Mouse (Mus musculus) limb, embryonic 15.5 days (tissue): Measurements from ENCODE around the gene Mbtd1. TPM values are rescaled to one million over a fixed set of nuclear protein-coding genes. Genes with fewer than 3 reads are reported as not detected.

Experiments used
- ATAC-seq: fragments of 200-750 bp; cut with Nextera tagmentation; 2 replicates; pipeline ENCODE4 v1.8.0; 2017; ENCODE audit warnings: low read depth, moderate TSS enrichment; ENCODE audit not compliant: insufficient number of reproducible peaks, low FRiP score, low TSS enrichment
- H3K27ac ChIP-seq: fragments of 300-500 bp; sonication (generic); 2 replicates; pipeline ENCODE4 v1.5.1; 2015; ENCODE audit warnings: moderate library complexity, mild to moderate bottlenecking, inconsistent platforms
- H3K27me3 ChIP-seq: fragments of 300-500 bp; sonication (generic); 2 replicates; pipeline ENCODE4 v1.6.1; 2015; ENCODE audit warnings: inconsistent platforms
- H3K36me3 ChIP-seq: fragments of 300-500 bp; sonication (generic); 2 replicates; pipeline ENCODE4 v1.6.1; 2015; ENCODE audit warnings: inconsistent platforms
- H3K4me1 ChIP-seq: fragments of 300-500 bp; sonication (generic); 2 replicates; pipeline ENCODE4 v1.6.1; 2015; ENCODE audit warnings: inconsistent platforms
- H3K4me2 ChIP-seq: fragments of 300-500 bp; sonication (generic); 2 replicates; pipeline ENCODE4 v1.6.1; 2015; ENCODE audit warnings: mild to moderate bottlenecking, inconsistent platforms
- H3K4me3 ChIP-seq: fragments of 300-500 bp; sonication (generic); 2 replicates; pipeline ENCODE4 v1.5.1; 2015; ENCODE audit warnings: mild to moderate bottlenecking, inconsistent platforms
- H3K9ac ChIP-seq: fragments of 300-500 bp; sonication (generic); 2 replicates; pipeline ENCODE4 v1.6.1; 2015; ENCODE audit warnings: inconsistent platforms
- H3K9me3 ChIP-seq: fragments of 300-500 bp; sonication (generic); 2 replicates; pipeline ENCODE4 v1.6.1; 2016; ENCODE audit warnings: inconsistent platforms
- WGBS: fragments of 180-500 bp; shearing (Covaris S2); methylation state at CpG from one replicate; pipeline ENCODE4 v1.1.7; 2015; 5-methylcytosine and 5-hydroxymethylcytosine counted together
- polyA plus RNA-seq: library from polyadenylated mRNA; unstranded; fragments of >200 nt; fragmentation: Nextera tagmentation; extraction: Ambion mirVana; gene quantifications from 2 replicates; pipeline ENCODE4 v1.2.1, GENCODE M21; 2015

Gene Mbtd1
- 20.3 and 32.4 TPM in 2 replicates for polyA plus RNA-seq

GRCm38 (mm10) chr11:93885572-93886410, at the start of gene Mbtd1, which contains the start of gene Utp18:
Gene Mbtd1, plus strand, starts transcription at chr11:93885852.
Gene Utp18, minus strand, starts transcription at chr11:93885766.
- Histone ChIP-seq H3K4me2 (peak within 1 kb of the TSS; percentile 86), H3K4me1 (peaks cover 23% of the 10 kb centered on the region), H3K27me3 (no peaks in the 10 kb centered on the region), H3K4me3 (peak within 1 kb of the TSS; percentile 90), H3K9me3 (no peaks in the 10 kb centered on the region), H3K36me3 (peaks cover 7% of the 10 kb centered on the region), H3K27ac (peak within 1 kb of the TSS; percentile 97), H3K9ac (peak within 1 kb of the TSS; percentile 92)
- ATAC-seq, result peak; percentile 97
- WGBS, result under 1% methylated on average over 76 of the region's 83 CpGs

DNA sequence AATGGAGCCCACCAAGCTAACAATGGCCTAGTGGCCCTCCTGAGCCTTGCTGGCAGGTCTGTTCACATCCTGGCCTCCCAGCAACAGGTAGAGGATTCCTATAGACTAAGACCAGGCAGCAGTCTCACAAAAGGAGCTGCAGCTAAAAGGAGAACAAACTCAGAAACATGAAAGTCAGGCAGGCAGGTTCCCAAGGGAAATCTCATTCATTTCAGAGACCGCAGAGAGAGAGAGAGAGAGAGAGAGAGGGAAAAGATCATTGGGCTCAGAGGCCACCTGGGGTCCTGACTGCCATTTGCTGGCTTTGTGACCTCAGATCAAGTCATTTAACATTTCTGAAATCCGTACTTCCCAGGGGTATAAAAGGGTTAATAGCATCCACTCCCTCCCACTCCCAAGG, 38.3 kb upstream of the Mbtd1 start:
- no peak overlapping the region for H3K27ac ChIP-seq
- no peaks in the 10 kb centered on the region for H3K4me1 ChIP-seq
- H3K9me3 ChIP-seq, result no peaks in the 10 kb centered on the region
- ATAC-seq, result no peak
- no peak overlapping the region for H3K9ac ChIP-seq
- H3K4me2 ChIP-seq, result no peak overlapping the region
- no peaks in the 10 kb centered on the region for H3K36me3 ChIP-seq
- 38% methylated on average over 2 of the region's 2 CpGs for WGBS
- no peak overlapping the region for H3K4me3 ChIP-seq
- H3K27me3 ChIP-seq, result no peaks in the 10 kb centered on the region

DNA sequence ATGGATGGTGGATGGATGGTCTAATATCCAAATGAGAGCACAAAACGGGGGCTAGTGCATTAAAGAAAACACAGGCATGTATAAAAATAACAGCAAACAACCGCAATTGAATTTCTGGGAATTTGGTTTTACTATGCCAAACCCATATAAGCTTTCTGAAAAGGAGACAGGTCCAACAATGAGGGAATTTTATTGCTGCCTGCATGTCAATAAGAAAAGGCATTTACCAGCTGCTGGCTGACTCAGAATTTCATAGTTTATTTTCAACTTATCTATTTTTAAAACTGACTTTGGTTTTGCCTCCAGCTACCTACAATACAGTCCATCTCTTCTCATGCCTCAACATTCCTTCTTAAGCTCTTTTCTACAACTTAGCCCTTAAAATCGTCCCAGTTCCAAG, 33.1 kb upstream of the Mbtd1 start:
- Histone ChIP-seq H3K27me3 (no peaks in the 10 kb centered on the region), H3K27ac (no peak overlapping the region), H3K4me2 (no peak overlapping the region), H3K4me3 (no peak overlapping the region), H3K4me1 (0 out of 2 replicates have a peak, but pooled peaks cover 2% of the 10 kb centered on the region), H3K9me3 (no peaks in the 10 kb centered on the region), H3K36me3 (no peaks in the 10 kb centered on the region), H3K9ac (no peak overlapping the region)
- ATAC-seq, result no peak
- WGBS, result 59% methylated on average over 3 of the region's 3 CpGs

DNA sequence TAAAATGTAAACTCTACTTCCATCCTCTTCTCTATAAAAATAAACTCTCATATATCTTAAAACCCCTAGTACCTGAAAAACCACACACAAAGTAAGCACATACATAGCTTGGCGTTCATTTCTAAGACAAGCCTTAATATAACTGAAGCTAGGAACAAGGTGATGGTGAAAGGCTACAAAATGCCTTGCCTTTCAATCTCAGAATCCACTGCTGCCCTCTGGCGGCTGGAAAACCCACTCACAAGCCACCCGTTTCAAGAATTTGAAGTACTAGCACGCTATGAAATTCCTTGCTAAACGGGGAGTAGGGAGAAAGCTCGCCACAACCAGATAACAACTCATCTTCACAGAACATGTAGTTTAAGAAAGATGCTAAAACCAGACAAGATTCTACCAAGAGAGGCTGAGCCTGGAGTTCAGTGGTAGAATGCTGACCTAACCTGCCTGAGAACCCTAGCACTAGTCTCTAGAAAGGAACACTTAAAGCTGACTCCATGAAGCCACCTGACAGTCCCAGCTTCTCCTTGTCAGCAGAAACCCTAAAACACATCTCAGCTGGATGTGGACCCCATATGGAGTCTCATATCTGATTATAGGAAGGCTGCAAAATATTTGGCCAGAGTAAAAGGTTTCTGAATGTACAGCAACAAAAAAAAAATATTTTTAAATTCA, 29.2 kb upstream of the Mbtd1 start:
- Histone ChIP-seq H3K9me3 (no peaks in the 10 kb centered on the region), H3K4me2 (no peak overlapping the region), H3K9ac (no peak overlapping the region), H3K27me3 (no peaks in the 10 kb centered on the region), H3K4me1 (0 out of 2 replicates have a peak, but pooled peaks cover 2% of the 10 kb centered on the region), H3K27ac (no peak overlapping the region), H3K4me3 (no peak overlapping the region), H3K36me3 (peaks cover 12% of the 10 kb centered on the region; the same call in 1 of the 2 replicates)
- ATAC-seq, result no peak
- 5% methylated on average over 6 of the region's 6 CpGs for WGBS

DNA sequence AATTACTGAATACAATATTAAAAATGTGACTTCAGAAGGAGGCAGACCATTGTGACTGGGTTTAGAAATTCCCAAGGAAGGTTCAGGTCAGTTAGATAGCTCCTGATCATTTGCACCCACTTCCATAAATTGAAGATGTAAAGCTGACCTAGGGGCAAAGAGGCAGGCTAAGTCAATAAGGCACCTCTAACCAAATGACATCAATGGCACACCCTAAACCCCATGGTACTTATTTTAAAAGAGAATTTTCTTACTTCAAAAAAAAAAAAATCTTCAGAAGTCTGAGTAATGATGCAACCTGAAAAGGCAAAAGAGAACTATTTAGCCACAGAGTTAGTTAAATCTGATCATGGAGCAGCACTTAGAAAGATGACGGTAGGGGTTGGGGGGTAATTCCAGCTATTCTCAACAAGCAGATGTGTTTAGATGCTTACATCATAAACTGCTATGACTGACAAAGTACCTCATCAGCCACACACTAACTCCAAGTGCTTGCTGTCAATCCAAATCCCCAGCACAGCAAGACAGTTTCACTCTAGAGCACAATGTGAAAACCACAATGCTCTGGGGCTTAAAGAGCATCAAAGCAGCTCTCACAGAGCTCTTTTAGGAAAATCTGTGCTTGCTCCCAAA, 25.0 kb upstream of the Mbtd1 start:
- ATAC-seq, result no peak
- Histone ChIP-seq H3K9me3 (no peaks in the 10 kb centered on the region), H3K4me2 (no peak overlapping the region), H3K27ac (no peak overlapping the region), H3K9ac (no peak overlapping the region), H3K4me3 (no peak overlapping the region), H3K27me3 (no peaks in the 10 kb centered on the region), H3K4me1 (no peaks in the 10 kb centered on the region), H3K36me3 (peaks cover 28% of the 10 kb centered on the region)
- WGBS, result 88% methylated on average over 1 of the region's 1 CpGs

GRCm38 (mm10) chr11:93861193-93861592, 24.5 kb upstream of the Mbtd1 start:
- Histone ChIP-seq H3K4me1 (no peaks in the 10 kb centered on the region), H3K4me3 (no peak overlapping the region), H3K4me2 (no peak overlapping the region), H3K9me3 (no peaks in the 10 kb centered on the region), H3K9ac (no peak overlapping the region), H3K27ac (no peak overlapping the region), H3K27me3 (no peaks in the 10 kb centered on the region), H3K36me3 (peaks cover 33% of the 10 kb centered on the region)
- ATAC-seq, result no peak
- 93% methylated on average over 2 of the region's 2 CpGs for WGBS

DNA sequence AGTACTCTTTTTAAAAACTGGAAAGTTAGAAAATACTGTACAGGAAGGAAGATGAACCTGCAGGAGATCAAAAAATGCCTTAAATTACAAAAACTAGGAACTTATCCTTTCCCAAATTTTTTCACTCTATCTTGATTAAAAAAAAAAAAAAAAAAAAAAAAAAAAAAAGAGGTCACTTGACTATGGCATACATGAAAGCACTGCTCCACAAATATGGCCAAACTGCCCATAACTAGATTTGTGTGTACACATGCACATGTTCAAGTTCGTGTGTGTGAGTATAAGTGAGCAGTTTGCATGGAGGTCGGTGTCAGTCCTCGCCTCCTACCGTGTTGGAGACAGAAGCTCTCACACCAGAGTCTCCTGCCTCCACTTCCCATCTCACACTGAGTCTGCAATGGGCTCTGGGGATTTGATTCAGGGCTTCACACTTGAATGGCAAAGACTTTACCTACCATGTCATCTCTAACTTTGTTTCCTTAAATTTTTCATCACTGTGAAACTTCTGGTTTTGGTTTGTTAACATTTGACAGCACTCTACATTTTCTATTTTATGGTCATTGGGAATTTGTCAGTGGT, 23.5 kb upstream of the Mbtd1 start:
- Histone ChIP-seq H3K4me2 (no peak overlapping the region), H3K4me3 (no peak overlapping the region), H3K27ac (no peak overlapping the region), H3K27me3 (no peaks in the 10 kb centered on the region), H3K9me3 (no peaks in the 10 kb centered on the region), H3K36me3 (peaks cover 42% of the 10 kb centered on the region), H3K4me1 (no peaks in the 10 kb centered on the region), H3K9ac (no peak overlapping the region)
- WGBS, result 90% methylated on average over 4 of the region's 4 CpGs
- no peak for ATAC-seq

GRCm38 (mm10) chr11:93862638-93863037, 23.0 kb upstream of the Mbtd1 start:
- no peak overlapping the region for H3K4me2 ChIP-seq
- no peaks in the 10 kb centered on the region for H3K9me3 ChIP-seq
- H3K36me3 ChIP-seq, result peaks cover 46% of the 10 kb centered on the region
- no peak overlapping the region for H3K9ac ChIP-seq
- H3K4me1 ChIP-seq, result no peaks in the 10 kb centered on the region
- no peak overlapping the region for H3K4me3 ChIP-seq
- no peak for ATAC-seq
- no peak overlapping the region for H3K27ac ChIP-seq
- 71% methylated on average over 1 of the region's 1 CpGs for WGBS
- no peaks in the 10 kb centered on the region for H3K27me3 ChIP-seq

DNA sequence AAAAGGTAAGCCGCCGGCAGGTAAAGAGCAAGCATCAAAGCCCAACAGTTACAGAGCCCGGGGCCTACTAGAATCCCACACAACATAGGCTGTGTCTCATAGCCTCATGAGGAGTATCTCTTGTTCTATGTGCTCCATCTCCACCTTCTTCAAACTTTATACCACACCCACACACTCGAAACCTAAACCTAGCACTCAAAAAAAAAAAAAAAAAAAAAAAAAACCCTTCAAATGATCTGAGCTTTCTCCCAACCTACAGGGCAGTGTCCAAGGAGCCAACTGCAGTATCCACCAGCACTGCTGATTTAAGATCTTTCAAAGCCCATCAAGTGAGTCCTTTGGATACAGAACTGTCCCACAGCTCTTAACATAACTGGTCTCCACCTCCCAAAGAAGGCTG, 1.6 kb upstream of the Mbtd1 start:
- WGBS, result 87% methylated on average over 4 of the region's 4 CpGs
- ATAC-seq, result no peak
- H3K9ac ChIP-seq, result no peak overlapping the region

DNA sequence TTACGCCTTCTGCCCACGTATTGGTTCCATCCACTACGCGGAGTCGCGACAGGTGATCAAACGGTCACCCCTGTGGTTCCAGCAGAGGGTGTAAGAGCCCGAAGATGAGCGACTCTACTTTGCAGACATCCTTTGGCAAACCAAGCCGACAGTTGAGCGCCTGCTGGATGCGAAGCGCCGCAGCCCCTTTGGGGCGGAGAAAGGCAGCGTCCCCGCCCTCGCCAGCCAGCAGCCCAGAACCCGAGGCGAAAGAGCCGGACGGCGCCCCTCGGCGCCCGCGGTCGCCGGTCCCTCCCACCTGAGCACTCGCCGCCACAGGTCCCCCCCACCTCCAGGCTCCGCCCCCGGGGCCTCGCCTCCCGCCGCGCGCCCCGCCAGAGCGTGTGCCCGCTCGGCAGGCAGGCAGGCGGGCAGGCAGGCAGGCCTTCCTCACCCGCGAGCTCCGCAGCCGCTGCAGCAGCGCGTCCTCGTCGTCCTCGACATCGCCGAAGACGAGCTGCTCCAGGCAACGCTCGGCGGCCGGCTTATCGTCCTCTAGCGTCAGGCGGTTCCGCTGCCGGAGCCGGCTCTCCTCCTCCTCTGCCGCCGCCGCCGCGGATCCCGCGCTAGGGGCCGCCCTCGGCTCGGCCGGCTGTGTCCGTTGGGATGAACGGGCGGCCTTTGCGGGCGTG, 616 bp upstream of the Mbtd1 start:
- H3K4me2 ChIP-seq, result peak overlapping the region; percentile 67
- H3K27ac ChIP-seq, result peak overlapping the region; percentile 97
- H3K4me3 ChIP-seq, result peak overlapping the region; percentile 90
- under 1% methylated on average over 75 of the region's 81 CpGs for WGBS
- ATAC-seq, result 0 out of 2 replicates have a peak, but pooled peaks have one; percentile 22
- H3K27me3 ChIP-seq, result no peaks in the 10 kb centered on the region
- peak overlapping the region; percentile 82 for H3K9ac ChIP-seq
- peaks cover 23% of the 10 kb centered on the region for H3K4me1 ChIP-seq
- H3K36me3 ChIP-seq, result peaks cover 10% of the 10 kb centered on the region
- no peaks in the 10 kb centered on the region for H3K9me3 ChIP-seq

More for the DNA sequence above, 1.6 kb upstream of the Mbtd1 start:
- no peak overlapping the region for H3K27ac ChIP-seq
- peak overlapping the region; percentile 90 for H3K4me3 ChIP-seq
- H3K36me3 ChIP-seq, result peaks cover 20% of the 10 kb centered on the region
- peak overlapping the region; percentile 67; the same call in 1 of the 2 replicates for H3K4me2 ChIP-seq
- H3K9me3 ChIP-seq, result no peaks in the 10 kb centered on the region
- no peaks in the 10 kb centered on the region for H3K27me3 ChIP-seq
- H3K4me1 ChIP-seq, result peaks cover 23% of the 10 kb centered on the region
